Mouse (Mus musculus): ENCODE results near the gene Wsb2. TPM values are rescaled to one million over a fixed set of nuclear protein-coding genes. Genes with fewer than 3 reads are reported as not detected.
A peak's percentile ranks its signal among the peaks of the same experiment; 100 is the strongest.
"Not testable (repeated sequence)": the region's sequence is repeated elsewhere in the genome, so short reads cannot be mapped to it uniquely, and the experiment has no call there.

The Wsb2 gene
- total RNA-seq, 2 experiments from 2014 or later, result 126 to 138 TPM

DNA sequence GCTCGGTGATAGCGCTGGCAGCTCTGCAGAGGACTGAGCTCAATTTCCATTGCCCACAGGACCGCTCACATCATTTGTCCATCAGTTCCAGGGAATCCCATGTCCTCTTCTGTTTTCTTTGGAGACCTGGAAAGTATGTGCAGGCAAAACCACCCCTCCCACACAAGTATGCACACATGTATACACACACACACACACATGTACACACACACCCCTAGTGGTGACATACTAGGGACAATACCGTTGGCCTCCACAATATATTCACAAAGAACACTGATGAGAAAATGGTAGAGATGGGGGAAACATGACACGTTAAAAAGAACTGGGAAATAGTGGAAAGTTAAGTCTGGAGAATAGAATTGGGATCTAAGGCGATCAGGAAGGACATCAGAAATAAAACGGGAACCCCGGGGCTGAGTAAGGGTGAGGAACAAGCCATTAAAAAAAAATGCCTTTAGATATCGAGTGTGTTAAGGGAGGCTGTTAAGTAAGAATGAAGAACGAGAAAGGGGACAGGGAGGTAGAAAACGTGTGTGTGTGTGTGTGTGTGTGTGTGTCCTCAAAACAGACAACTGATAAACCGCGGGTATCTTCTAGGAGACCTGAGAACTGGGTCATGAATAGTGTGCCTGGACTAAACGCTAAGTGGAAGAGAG lies 1.3 kb upstream of the Wsb2 start:
- DNase-seq (ENCODE audit: low spot score in 2 of 2), result no peak

DNA sequence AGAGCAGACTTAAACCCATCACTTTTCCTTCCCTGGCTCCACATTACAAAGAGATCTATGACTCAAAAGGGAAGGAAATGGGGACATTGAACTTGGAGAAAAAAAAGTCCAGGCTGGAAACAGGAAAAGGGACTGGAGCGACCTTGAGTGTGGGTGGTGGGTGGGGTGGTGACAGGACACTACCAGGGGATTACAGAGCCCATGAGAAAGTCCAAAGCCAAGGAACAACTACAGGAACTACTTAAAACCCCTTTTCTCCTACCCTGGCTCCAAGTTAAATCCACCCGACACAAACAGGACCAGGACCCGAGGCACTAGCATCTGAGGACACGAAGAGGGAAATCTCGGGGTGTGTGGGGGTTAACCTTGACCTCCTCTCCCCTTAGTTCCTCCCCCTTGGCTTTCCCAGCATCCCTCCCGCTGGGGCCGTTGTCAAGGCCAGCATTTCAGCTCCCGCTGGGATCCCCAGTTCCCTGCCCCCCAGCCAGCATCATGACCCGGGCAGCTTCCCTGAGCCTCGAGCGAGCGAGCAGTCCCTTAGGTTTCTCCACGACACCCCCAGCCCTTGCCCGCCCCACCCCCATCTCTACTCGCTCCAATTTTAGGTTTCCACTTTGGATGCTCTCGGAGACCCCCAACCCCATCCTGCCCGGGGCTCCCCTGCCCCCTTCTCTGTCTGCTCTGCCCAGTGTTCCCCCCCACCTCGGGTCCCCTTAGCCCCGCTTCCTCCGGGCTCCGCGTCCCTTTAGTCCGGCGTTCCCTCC lies 557 bp upstream of the Wsb2 start:
- peak; percentile 62 to 63 for DNase-seq (ENCODE audit: low spot score in 2 of 2)

DNA sequence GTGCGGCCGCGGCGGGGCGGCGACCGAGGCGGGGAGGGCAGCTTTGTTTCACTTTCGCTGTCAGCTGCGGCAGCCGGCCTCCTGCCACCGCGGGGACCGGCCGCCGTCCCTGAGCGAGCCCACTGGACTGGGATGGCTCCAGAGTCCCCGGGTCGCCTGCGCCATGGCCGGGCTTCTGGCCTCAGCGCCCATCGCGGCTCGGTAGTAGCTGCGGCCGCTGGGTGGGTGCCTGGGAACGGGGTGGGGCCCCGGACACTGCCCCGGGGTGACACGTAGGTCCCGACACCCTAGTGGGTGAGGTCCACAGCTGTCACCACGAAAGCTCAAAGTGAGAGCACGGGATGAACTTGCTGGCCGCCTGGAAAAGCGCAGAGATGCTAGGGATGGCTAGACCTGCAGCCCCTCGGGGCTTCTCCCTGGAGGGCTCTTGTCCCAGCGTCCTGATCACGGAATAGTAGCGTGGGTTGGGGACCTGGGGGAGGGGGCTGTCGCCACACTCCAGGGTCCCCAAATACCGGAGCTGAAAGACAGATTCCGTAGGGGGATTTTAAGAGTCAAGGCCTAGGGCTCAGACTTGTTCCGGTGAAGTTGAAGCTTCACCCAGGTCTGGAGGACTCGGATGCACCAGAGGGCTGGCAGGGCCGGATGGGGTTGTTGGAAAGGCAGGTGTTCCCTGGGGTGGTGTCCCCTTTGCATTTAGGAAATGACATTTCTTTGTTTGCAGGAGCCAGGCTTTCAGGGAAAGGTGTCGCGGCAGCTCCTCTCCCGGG lies 559 bp downstream of the Wsb2 start:
- peak in 1 of 2 experiments; percentile 63 for DNase-seq (ENCODE audit: low spot score in 2 of 2)

DNA sequence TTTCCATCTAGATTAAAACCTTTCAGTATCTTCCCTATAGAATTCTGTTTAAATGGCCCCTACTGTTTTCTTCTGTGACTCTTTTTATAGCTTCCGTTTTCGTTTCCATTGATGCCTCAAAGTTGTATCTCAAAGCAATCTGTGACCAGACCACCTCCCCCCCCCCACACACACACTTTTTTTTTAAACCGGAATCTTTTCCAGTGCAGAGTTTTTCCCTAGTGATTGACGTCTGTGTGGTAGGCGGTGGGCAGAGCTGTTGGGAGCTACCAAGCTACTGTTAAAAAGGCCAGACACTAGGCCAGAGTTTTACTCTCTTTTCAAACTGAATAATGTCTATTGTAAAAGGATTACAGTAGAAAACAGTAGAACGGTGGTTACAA lies 1.1 kb downstream of the Wsb2 start:
- DNase-seq (ENCODE audit: low spot score in 2 of 2), result no peak

DNA sequence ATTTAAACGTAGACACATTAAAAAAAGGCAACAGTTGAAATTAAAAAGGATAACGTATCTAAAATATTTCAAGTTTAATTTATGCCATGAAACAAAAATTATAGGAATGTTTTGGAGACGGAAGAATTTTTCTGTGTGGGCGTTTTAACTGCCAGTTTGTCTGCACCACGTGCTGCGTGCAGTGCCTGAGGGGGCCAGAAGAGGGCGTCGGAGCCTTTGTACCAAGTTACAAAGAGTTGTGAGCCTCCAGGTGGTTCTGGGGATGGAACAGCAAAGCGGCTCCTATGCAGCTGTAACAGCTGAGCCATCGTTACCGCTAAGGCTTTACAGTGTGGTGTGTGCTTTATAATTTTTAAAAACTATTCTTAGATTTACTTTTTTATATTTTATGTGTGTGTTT lies 1.6 kb downstream of the Wsb2 start:
- DNase-seq (ENCODE audit: low spot score in 2 of 2), result peak; percentile 67 to 71

DNA sequence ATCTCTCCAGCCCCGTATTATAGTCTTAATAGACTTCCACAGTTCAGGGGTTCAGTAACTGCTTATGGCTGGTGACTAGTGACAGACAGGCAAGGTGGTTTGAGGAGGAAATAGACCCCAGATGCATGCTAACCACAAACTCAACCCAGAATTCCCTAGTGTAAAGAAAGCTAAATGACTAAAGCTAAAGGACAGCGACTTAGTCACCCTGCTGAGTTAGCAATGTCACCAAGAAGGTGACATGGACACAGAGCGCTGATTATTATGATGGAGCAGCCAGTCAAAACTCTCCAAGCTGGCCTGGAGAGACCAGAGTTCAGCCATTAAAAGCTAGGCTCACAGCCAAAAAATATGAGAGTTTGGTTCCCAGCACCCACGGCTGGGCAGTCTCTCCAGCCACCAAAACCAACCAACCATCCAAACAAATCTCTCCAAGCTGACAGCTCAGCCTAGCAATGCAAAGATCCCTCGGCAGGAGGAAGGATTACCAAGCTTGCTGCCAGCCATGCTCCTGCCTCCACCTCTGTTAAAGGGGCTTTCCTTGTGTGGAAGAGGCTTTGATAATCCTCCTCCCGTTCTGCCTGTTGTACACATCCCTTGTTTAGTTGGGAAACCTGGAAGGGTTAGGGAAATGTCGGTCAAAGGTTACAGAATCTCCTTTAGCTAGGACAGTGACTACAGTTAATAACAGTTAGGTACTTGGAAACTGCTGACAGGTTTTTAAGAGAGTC lies 2.6 kb downstream of the Wsb2 start:
- DNase-seq (ENCODE audit: low spot score in 2 of 2), result no peak

DNA sequence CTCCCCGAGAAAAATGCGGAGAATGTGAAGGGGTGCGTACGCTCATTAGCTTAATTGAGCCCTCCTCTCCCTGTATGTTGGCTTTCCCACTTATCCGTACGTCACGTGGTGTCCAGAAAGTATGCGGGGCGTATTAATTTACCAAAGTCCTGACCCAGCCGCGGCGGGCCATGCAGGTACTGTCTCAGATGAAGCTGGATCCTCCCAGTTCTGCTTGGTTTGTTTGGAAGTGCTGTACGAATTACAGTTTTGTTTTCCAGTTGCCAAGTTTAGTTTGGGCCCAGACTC lies 3.1 kb downstream of the Wsb2 start:
- DNase-seq (ENCODE audit: low spot score in 2 of 2), result no peak

DNA sequence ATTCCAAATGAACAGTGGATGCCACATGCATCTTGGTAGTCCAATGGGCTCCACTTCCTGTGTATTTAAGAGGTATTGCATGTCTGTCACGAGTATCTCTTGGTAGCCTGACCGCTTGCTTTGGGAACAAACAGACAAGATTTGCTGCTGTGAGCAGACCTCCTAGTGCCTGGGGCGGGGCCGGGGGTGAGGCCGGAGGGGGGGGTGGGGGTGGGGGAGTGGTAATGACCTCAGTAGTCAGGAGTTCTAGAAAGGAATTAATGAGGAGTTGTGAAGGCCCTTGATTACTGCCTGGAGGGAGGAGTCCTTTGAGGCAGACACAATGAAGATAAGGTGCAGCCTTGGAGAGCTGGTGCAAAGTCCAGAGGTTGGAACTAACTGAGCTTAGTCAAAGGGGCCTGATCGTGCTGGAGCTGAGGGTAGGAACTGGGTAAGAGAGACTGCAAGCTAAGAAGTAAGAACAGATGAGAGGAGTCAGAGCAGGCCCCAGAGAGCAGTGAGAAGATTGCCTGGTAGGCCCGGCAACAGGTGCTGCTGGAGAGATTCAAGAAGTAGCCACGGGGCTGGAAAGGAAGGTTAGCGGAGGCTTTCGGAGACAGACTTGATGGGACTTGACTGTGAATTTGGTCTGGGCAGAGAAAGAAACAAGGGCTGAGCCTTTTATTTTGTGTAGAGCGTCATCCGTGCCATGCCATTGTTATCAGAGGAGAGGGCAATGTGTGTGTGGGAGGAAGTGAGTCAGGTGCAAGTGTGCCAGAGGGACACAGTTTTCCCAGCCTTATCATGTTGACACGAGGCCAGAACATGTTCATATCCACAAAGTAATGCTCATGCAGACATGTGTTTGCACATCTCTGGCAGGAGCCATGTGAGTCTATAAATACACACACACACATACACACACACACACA lies 3.8 kb downstream of the Wsb2 start:
- DNase-seq (ENCODE audit: low spot score in 2 of 2), result peak in 1 of 2 experiments; percentile 30

DNA sequence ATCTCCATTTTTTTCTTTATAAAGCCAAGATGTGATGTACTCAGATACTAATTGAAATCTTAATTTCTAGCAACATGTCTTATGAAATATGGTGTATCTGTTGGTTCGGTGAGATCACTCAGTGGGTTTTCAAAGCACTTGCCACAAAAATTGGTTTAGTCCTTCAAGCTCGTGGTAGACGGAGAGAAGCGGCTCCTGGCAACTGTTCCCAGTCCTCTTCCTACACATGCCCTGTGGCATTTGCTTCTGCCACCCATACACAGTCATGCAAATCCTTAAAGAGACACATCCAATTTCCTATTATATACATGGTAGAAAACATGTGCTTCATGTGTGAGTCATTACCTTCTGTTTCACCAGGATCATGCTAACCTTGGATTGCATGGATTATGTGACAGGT lies 4.5 kb downstream of the Wsb2 start:
- no peak for DNase-seq (ENCODE audit: low spot score in 2 of 2)

DNA sequence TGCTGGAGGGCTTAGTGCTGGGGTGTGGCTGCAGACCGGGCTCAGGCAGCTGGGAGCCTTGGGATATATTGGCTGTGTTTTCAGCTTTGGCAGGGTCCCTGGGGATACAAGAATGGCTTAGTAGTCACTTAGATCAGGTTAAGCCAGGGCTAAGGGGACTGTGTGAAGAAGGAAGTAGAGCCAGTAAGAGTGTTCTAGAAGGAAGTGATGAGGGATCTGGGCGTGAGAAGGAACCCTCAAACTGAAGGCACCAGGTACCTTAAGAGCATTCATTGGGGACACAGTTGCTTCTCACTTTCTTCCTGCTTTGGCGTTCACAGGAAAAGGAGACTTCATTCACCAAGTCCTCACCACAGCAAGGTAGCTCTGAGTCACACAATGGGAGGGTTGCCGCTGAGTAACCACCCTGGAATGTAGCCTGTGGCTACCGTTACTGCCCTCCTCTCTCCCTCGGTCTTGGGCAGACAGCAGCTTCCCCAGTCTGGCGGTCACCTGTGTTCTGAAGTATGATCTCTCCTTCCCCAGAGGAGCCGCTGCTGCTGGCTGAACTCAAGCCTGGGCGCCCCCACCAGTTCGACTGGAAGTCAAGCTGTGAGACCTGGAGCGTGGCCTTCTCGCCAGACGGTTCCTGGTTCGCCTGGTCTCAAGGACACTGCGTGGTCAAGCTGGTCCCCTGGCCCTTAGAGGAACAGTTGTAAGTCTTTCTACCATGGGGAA lies 6.1 kb downstream of the Wsb2 start:
- peak in 1 of 2 experiments; percentile 59 for DNase-seq (ENCODE audit: low spot score in 2 of 2)

DNA sequence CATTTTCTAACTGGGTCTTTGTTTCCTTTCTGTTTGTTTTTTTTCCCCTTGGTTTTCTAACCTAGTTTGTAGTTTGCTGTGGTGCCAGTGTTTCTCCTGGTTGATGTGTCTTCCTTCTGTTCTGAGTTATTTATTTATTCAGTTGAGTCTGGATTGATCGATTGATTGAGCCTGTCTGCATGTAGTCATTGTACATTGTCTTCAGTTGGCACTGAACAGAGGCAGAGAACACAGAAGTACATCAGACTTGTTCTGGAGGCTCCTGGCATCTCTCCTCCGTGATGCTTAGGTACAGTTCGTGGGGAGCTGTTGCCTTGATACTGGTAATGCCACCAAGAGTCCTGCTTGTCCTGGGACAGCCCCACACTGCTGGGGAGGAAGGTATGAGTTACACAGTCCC lies 7.7 kb downstream of the Wsb2 start:
- DNase-seq (ENCODE audit: low spot score in 2 of 2), result no peak

DNA sequence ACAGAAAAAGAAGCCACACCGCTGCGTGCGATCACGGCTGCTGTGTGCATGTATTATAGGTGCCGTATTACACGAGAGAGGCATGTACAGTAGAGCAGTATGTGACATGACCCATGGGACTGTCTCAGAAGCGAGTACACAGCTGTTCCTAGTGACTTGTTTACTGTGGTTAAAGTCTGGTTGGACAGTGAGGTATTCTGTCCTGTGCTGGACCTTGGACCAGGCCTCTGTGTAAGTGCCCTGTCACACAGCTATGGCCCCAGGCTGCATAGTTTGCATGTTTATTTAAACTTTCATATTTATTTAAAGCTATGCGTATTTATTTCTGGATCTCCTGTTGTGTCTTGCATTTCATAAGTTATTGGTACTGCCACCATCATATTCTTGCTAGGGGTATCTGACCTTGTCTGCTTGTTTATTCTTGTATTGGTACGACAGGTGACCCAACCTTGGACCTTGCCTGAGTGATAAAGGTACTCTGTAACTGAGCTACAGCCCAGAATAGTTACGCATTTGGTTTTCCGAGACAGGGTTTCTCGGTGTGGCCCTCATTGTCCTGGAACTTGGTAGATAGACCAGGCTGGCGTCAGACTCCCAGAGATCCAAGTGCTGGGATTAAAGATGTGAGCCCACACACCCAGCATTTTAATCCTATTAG lies 8.9 kb downstream of the Wsb2 start:
- no peak for DNase-seq (ENCODE audit: low spot score in 2 of 2)

DNA sequence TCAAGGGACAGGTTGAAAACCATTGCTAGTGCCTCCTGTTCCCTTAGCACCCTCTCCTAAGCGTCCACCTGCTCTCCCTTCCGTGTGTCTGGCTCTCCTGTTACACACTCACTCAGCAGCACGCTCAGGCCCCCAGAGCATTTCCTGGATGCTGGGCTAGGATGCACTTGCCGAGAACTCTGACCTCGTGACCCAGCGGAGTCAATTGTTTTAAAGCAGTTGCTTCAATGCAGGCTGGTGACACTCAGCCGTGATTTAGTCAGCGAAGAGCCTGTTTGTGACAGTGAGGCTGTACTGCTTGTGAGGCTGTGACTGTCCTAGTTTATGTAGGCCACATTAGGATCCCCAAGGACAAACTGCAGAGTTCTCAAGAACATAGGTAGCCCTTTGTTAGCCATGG lies 10.1 kb downstream of the Wsb2 start:
- DNase-seq (ENCODE audit: low spot score in 2 of 2), result no peak

DNA sequence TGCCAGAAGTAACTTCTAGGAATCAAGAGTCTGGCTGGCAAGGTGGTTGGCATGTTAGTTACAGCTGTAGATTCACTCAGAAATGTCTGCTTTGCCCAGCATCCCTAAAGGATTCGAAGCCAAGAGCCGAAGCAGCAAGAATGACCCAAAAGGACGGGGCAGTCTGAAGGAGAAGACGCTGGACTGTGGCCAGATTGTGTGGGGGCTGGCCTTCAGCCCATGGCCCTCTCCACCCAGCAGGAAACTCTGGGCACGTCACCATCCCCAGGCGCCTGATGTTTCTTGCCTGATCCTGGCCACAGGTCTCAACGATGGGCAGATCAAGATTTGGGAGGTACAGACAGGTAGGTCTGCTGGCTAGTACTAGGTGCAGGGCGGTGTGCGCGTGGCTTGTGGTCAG lies 13.5 kb downstream of the Wsb2 start:
- no peak for DNase-seq (ENCODE audit: low spot score in 2 of 2)

DNA sequence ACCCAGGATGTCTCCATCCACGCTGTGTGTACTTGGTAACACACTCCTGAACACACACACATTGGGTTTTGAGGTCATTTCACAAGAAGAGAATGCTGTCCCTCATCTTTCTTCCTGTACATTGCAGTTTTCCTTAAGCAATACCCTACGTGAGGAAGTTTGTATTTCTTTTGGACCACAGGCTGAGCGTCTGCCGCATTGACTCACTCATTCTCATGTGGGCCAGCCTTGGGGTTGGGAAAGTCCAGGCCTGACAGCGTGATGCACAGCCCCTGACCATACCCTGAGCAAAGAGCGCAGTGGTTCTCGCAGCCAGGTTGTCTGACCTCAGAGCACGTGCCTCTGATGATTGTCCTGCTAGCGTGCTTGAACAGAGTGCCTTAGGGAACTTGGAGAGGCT lies 16.3 kb downstream of the Wsb2 start:
- no peak for DNase-seq (ENCODE audit: low spot score in 2 of 2)

DNA sequence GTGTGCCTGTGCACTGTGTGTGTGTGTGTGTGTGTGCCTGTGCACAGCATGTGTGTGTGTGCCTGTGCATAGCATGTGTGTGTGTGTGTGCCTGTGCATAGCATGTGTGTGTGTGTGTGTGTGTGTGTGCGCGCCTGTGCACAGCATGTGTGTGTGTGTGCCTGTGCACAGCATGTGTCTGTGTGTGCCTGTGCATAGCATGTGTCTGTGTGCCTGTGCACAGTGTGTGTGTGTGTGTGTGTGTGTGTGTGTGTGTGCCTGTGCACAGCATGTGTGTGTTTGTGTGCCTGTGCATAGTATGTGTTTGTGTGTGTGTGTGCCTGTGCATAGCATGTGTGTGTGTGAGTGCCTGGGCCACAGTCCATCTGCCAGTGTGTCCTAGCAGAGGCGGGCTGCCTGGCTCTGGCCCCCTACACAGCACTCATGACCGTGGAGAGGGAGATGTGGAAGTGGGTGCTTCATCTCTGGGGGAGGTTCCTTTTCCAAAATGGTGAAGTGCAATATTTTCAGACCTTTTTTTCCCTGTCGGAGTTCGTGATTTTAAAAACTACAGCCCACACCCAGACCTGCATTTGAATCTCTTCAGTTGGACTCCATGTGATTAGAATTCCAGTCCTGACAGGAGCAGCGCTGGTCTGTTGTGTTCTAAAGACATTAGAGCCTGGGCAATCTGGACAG lies 17.4 kb downstream of the Wsb2 start:
- DNase-seq (ENCODE audit: low spot score in 2 of 2), result no peak

DNA sequence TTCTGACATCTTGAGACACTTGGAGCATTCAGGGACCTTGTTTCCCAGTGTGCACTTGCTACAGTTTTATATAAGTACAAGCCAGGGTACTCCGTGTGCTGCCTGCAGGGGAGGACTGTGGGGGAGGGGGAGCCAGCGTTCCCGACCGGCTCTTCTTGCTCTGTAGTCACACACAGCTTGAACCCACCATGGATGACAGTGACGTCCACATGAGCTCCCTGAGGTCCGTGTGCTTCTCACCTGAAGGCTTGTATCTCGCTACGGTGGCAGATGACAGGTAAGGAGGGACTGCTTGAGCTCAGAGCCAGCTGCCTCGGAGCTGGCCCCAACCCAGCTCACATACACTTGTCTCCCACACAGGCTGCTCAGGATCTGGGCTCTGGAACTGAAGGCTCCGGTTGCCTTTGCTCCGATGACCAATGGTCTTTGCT lies 19.2 kb downstream of the Wsb2 start:
- DNase-seq (ENCODE audit: low spot score in 2 of 2), result no peak

DNA sequence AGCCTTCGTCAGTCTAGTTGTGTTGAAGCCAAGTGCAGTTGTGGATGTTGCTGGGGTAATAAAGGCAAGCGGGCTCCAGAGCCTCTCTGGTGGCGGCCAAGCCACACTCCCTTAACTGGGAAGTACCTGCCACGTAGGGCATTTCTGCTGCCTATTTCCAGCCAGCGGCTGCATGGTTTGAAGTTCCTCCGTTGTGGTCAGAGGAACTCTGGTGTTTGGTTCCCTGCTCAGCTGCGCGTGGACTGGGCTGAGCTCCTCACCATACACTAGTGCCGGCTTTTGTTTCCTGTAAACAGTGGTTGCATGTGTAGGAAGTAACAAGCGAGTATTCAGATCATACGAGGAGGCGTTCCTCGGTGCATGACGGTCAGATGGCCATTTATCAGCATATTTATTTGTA lies 20.6 kb downstream of the Wsb2 start:
- not testable (repeated sequence) for DNase-seq (ENCODE audit: low spot score in 2 of 2)

DNA sequence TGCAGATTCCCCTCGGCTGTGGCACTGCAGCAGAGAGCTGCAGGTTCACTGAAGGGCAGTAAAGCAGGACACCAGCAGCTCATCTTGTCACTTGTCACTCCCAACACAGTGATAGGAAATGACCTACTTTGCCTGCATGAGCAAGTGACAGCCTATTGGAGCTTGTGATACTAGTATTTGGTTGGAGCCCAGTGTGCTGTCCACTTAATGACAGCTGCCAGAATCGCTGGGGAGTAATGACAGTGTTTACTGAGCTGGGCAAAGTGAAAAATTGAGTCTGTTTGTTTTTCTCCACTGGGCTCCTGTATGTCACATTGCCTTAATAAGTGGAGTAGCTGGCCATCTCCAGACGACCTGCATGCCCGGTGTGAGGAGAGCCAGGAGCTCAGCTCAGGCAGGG lies 23.1 kb downstream of the Wsb2 start:
- DNase-seq (ENCODE audit: low spot score in 2 of 2), result no peak
